Mouse (Mus musculus) gastrocnemius, adult 8-10 months (tissue): ENCODE data around the gene Yipf2. TPM values are rescaled to one million over a fixed set of nuclear protein-coding genes. Genes with fewer than 3 reads are reported as not detected.
"Not testable (repeated sequence)": the region's sequence is repeated elsewhere in the genome, so short reads cannot be mapped to it uniquely, and the experiment has no call there.

Source experiments
- DNase-seq, 2 experiments: peaks; one replicate each; pipeline ENCODE4 v3.0.0; 2022; ENCODE audit warnings: low spot score in 2 of 2
- microRNA-seq: library from miRNA; unstranded; fragments of <30 nt; microRNA quantifications from one replicate; pipeline ENCODE4 v1.2.0, GENCODE M21; 2022
- total RNA-seq, 4 experiments: library from RNA; stranded (reverse); gene quantifications; 2 replicates each; pipeline ENCODE4 v1.2.4; 2022

Yipf2 gene
- total RNA-seq, 4 experiments from 2014 or later, result 6.2 to 6.7 (median 6.5) TPM

DNA sequence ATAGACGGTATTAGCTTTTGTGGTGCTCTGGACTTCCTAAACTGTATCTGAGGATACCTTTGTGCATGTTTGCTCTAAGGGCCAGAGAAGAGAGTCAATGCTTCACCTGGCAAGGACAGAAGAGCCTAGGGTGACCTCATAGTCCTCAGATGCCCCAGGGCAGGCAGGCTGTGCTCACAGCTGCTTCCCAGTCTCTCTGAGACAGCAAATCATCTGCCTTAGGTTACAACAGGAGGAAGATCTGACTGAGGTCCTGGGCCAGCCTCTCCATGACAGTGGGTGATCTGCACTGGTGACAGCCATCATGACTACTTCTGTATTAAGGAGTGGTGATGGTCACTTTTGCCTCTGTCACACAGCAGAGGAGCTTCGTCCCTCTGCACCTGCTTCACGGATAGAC lies 33.5 kb downstream of the Yipf2 start:
- no peak for DNase-seq

GRCm38 (mm10) chr9:21558366-21558765 lies 34.3 kb downstream of the Yipf2 start:
- DNase-seq, result no peak

- no peak for DNase-seq
These were observed 35.1 kb downstream of the Yipf2 start for GRCm38 (mm10) chr9:21557556-21557955.

DNA sequence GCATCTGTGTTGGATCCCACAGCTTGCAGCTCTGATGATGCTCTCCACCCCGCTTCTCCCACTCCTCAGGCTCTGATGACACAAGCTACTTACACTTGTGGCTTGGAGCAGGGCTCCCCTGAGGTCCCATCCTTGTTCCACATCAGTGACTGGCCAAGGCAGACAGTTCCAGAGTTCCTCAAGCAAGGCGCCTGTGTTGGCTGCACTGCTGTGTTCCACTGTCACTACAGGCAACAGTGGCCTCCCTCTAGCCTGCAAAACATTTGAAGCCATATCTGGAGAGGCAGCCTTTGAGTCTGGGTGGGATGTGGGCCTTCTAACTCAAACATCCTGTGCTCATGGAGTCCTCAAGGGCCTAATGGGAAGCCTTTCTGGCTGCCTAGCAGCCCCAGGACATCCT lies 35.6 kb downstream of the Yipf2 start:
- DNase-seq, result no peak

DNA sequence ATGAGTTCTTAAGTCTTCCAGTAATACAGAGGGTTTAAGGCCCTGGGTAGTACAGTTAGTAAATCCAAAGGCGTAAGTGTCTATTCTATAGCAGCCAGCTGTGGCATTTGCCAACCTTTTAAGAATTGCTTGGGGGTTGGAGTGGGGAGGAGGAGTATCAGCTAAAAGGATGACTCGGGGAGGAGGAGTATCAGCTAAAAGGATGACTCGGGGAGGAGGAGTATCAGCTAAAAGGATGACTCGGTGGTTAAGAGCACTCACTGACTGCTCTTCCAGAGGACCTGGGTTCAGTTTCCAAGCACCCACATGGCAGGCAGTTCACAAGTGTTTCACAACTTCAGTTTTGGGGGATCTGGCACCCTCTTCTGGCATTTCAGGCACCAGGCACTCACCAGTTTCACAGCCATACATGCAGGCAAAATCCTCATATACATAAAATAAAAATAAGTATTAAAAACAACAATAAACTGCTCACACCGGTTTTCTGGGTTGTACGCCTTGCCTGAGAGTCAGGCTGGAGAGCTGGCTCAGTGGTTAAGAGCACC lies 37.4 kb downstream of the Yipf2 start:
- DNase-seq, result no peak

GRCm38 (mm10) chr9:21553607-21554273 lies 38.9 kb downstream of the Yipf2 start:
- no peak for DNase-seq

GRCm38 (mm10) chr9:21551049-21551448 lies 41.6 kb downstream of the Yipf2 start:
- no peak for DNase-seq

GRCm38 (mm10) chr9:21547075-21547941 lies 45.3 kb downstream of the Yipf2 start:
- DNase-seq, result peak in 1 of 2 experiments; percentile 47

GRCm38 (mm10) chr9:21546789-21547074 lies 45.9 kb downstream of the Yipf2 start, which contains the start of gene Carm1:
TSS of gene Carm1 (plus strand) at chr9:21546894.
- peak in 1 of 2 experiments; percentile 56 for DNase-seq

GRCm38 (mm10) chr9:21545916-21546788 lies 46.5 kb downstream of the Yipf2 start:
- DNase-seq, result peak; percentile 99

GRCm38 (mm10) chr9:21545351-21545915 lies 47.2 kb downstream of the Yipf2 start:
- DNase-seq, result no peak

DNA sequence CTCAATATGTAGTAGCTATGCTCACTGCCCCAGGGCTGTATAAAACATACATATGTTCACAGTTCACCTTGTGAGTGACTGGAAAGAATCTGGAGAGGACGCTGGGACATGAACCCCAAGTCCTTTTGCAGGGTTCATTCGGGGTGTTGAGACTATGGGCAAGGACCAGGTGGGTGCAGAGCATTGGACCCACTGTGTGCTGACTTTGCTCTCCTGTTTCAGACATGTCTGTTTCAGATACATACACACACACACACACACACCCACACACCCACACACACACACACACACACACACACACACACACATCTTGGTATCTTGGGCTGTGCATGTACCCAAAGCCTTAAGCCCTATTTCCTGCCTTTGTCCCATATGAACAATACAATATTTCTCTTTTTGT lies 50.6 kb downstream of the Yipf2 start:
- DNase-seq, result not testable (repeated sequence)

- no peak for DNase-seq
These were observed 52.5 kb downstream of the Yipf2 start for GRCm38 (mm10) chr9:21539981-21540753.

Small RNA genes lying within 50 kb of the gene (microRNA-seq; reads per million reads assigned to microRNA genes)
- not detected for gene Mir1946b

Other genes starting within 250 kb of the Yipf2 start
- 10 to 100 TPM; 15.8 to 20.6 (median 18.9) TPM for gene Ilf3, start 225.0 kb downstream of the Yipf2 start, total RNA-seq
- 1 to 10 TPM; 5.8 to 8.0 (median 6.2) TPM for gene Qtrt1, start 181.0 kb downstream of the Yipf2 start, total RNA-seq
- gene Dnm2, start 167.9 kb downstream of the Yipf2 start, total RNA-seq, result 10 to 100 TPM; 29.3 to 39.1 (median 30.8) TPM
- gene Tmed1, start 82.6 kb downstream of the Yipf2 start, total RNA-seq, result 10 to 100 TPM; 30.2 to 35.8 (median 33.3) TPM
- under 1 TPM in 3 of 4 experiments, not detected in 1; 0.22 to 0.58 (median 0.48) TPM for gene AB124611, start 66.7 kb downstream of the Yipf2 start, total RNA-seq
- 10 to 100 TPM; 52.5 to 65.9 (median 55.2) TPM for gene Carm1, start 45.9 kb downstream of the Yipf2 start, total RNA-seq
- 10 to 100 TPM; 48.2 to 52.3 (median 51.3) TPM for gene Timm29, start 106 bp downstream of the Yipf2 start, total RNA-seq
- gene Smarca4, start 23.3 kb upstream of the Yipf2 start, total RNA-seq, result 10 to 100 TPM; 37.3 to 40.9 (median 38.5) TPM
- gene Ldlr, start 130.7 kb upstream of the Yipf2 start, total RNA-seq, result 1 to 10 TPM; 2.9 to 3.6 (median 3.2) TPM
- gene Spc24, start 167.5 kb upstream of the Yipf2 start, total RNA-seq, result 1 to 10 TPM; 1.5 to 3.3 (median 1.7) TPM
- gene Kank2, start 205.9 kb upstream of the Yipf2 start, total RNA-seq, result 10 to 100 TPM; 13.0 to 15.2 (median 14.2) TPM
- gene Angptl8, start 242.7 kb upstream of the Yipf2 start, total RNA-seq, result not detected